Mouse (Mus musculus) A20 (cell line): ENCODE measurements around the gene Nnat.

Experiments
- DNase-seq: peaks from one replicate; pipeline ENCODE4 v3.0.0-alpha.2; 2011; ENCODE audit warnings: low read depth, low spot score

Nnat gene

GRCm38 (mm10) chr2:157559858-157560257 is at the start of gene Nnat:
TSS of gene Nnat (plus strand) at chr2:157560078.
- no peak for DNase-seq

GRCm38 (mm10) chr2:157512859-157513258 is 47.0 kb upstream of the Nnat start:
- DNase-seq = no peak

- DNase-seq = no peak
These were observed 46.1 kb upstream of the Nnat start for GRCm38 (mm10) chr2:157513737-157514208.

DNA sequence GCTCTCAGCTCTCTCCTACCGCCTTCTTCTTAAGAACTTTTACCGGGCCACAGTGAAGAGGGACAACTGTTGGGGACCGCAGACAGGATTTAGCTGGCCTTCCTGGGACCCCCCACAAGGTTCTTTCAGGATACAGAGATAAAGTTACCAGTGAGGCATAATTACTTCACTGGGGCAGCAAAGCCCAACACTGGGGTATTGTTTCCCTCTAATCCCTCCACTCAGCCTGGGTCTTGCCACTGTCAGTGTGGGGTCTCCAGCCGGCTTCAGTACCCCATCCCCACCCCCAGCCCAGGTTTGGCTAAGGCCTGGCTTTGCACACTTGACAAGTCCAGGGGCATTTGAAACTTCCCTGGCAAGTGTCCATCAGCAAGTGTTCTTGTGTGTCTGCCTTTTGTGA is 45.5 kb upstream of the Nnat start:
- DNase-seq = no peak

GRCm38 (mm10) chr2:157517526-157517925 is 42.4 kb upstream of the Nnat start:
- no peak for DNase-seq

GRCm38 (mm10) chr2:157518451-157518850 is 41.4 kb upstream of the Nnat start:
- DNase-seq = no peak

GRCm38 (mm10) chr2:157519452-157519851 is 40.4 kb upstream of the Nnat start:
- no peak for DNase-seq

DNA sequence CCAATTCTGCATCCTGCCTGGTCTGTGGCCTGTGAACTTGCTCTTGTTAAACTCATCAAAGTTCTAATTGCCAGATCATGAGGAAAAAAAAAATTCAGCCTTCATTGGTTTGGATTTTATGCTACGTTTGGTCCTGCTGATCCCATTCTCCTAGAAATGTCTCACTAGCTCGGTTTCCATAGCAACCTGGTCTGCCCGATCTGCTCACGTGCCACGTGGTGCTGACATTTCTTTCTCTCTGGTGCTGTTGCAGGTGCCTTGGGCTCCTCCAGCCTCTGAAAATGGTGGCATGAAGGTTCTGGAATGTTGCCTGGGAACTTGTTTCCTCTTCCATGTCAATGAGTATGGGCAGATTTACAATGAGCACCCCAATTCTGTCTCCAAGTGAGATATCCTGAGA is 39.4 kb upstream of the Nnat start:
- DNase-seq = no peak

DNA sequence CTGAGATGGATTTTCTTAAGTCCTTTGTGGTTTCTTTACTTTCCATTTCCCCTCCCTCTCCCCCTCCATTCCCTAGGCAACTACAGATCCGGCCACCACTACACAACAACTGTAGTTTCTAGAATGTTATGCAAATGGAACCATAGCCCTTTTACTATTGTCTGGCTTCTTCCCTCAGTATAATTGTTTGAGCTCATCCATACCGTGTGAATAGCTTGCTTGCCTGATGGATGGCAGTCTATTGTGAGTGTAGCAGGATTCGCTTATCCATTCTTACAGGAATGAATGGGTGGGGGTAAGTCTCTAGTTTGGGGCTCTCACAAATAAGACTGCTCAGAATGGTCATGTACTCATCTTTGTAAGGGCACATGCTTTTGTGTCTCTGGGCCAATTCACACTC is 37.3 kb upstream of the Nnat start:
- DNase-seq = no peak

- DNase-seq = no peak
These were observed 29.6 kb upstream of the Nnat start for GRCm38 (mm10) chr2:157530056-157530955.

DNA sequence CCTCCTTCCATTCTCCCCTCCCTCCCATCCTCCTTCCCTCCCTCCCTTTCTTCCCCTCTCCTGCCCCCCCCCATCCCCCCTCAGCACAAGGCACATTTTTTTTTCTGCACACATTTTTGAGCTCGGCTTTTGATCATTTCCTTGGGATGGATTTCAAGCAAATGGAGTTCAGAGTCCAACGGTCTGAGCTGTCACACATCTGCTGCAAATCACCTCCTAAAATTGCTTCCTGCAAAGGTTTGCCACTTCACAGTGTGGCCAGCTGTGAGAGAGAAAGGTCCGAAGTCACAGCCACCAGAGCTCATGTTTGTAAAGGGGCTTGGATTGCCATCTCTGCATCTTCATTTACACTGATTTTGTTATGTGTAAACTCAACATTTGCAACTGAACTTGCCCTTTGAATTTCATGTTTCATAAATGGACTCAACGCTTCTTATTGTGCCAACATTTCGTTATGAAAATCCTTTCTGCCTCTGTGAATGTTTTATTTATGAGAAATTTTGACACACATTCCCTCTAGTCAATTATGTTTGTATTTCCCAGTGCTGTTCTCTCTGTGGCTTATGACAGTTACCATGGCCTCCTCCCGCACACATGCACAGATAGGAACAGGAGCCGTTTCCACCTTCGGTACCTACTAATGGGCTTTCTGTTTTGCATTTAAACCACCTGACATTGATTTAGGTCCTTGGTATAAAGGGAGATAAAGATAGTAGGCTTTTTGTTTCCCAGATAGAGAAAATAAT is 28.0 kb upstream of the Nnat start:
- no peak for DNase-seq

DNA sequence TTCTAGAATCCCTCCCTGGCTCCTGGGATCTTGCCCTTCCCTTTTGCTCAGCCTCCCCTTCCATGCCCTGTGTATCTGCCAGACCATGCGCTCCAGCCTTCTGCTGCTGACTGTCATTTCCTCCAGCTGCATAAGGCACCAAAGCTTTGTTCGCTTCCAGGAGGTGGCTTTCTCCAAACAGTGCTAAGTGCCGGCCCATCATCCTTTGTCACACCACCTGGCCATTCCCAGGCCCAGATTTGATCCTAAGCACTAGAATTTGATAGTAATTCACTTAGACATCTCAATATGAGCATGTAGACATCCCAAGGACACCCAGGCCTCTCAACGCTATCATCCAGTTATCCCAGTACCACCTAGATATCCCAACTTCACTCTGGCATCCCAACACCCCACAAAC is 25.7 kb upstream of the Nnat start:
- no peak for DNase-seq

- no peak for DNase-seq
These were observed 23.3 kb upstream of the Nnat start for GRCm38 (mm10) chr2:157536476-157537081.

DNA sequence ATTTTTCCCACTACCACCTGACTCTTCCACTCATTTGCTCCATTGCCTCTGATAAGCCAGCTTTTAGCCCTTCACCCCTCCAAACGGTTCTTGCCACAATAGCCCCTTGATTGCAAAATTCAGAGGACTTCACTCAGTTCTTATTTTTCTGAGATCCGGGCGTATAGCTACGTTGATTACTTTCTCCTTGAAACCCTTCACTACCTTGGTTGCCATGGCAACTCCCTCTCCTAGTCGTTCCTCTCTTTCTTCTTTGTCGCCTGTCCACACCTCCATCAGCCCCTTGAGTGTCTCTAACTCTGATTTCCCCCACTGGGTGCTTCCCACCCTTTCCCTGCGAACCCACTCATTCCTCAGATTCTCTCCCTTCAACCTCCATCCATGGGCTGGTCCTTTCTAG is 22.8 kb upstream of the Nnat start:
- DNase-seq = no peak

GRCm38 (mm10) chr2:157540073-157540952 is 19.6 kb upstream of the Nnat start:
- no peak for DNase-seq

DNA sequence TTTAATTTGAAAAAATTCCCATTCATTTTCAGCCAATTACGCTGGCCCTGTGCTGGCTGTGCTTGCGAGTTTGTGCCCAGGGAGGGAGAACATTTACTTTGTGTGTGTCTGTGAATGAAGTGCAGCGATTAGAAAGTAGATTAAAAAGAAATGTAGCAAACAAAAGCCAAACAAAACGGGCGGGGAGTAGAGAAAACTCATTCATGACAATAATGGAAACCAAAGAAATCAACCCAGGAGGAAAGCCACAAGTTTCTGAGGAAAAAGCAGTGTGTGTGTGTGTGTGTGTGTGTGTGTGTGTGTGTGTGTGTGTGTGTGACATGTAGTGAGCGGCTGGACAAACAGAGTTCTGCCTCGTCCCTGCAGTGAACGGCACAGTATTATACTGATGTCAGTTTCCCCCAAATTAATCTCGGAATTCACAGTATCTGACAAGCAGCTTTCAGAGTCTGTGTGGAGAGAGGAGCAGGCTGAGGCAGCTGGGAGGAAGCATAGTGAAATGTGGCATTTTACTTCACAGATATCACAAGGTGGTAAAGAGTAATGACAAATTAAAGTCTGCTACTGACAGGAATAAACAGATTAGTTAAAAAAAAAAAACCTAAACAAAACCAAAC is 18.8 kb upstream of the Nnat start:
- no peak for DNase-seq

DNA sequence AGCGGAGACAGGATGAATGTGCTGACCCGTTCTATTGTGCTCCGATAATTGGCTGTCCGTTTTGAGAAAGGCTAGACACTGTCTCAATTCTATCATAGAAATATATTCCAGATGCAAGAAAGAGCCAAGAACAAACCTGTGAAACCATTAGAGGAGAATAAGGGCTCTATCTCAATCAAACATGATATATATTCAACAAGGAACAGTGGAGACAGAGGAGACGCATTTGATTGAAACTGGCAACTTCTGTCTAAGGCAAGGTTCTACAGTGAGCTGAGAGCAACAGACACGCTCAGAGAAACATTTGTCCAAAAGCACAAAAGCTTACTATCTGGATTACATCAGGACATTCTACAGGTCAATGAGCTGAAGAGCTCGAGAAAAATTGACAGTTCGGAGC is 18.2 kb upstream of the Nnat start:
- DNase-seq = no peak

GRCm38 (mm10) chr2:157542415-157542814 is 17.5 kb upstream of the Nnat start:
- DNase-seq = no peak

- no peak for DNase-seq
These were observed 15.5 kb upstream of the Nnat start for GRCm38 (mm10) chr2:157544333-157544888.

DNA sequence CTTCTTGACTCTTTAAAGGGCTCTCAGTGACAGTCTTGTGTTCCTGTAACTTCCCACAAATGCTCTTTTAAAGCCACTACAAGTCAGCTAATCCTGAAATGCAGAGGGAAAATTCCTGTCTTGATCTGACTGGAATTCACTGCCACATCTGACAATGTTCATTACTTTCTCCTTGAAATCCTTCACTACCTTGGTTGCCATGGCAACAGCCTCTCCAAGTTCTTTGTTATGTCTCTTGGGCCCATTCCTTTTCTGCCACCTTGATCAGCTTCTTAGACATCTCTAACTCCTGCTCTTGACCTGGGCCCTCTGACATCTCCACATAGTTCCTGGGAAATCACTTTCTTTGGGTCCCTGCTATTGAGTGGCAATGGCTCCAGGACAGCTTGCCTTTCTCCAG is 13.2 kb upstream of the Nnat start:
- no peak for DNase-seq

DNA sequence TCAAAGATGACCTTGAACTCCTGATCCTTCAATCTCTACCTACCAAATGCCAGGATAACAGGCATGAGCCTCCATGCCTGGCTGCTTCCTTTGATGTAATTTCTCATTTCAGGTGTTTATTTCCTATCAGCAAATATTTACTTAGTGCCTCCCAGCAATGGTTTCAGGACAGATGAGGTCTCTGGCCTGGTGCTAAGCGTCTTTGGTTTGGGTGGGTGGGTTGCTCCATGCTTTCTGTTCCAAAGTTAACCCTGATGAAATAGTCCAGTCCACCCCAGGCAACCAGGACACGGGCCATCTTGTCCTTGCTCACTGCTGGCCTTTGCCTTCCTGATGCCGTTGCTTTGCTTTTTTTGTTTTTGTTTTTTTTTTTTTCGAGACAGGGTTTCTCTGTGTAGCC is 9.6 kb upstream of the Nnat start:
- DNase-seq = no peak
